Comparison of ENCODE assay signal across 12 mouse cellular contexts in the genomic region with DNA sequence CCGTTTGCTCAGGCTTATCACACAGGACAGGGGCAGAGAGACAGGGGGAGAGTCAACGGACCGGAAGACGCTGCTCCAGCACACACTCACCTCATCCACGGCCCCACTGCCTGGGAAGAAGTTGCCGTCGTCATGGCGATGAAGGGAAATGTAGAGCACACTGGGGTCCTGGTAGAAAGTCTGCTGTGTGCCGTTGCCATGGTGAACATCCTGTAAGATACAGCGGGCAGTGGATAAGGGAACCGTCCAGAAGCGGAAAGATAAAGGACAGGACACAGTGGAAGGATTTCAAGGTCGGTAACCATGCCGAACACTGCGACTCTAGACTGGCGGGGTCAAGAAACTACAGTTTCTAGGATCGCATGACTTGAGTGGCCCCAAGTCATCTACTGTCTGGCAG. TPM values are rescaled to one million over a fixed set of nuclear protein-coding genes. Genes with fewer than 3 reads are reported as not detected.
DNase-seq lines count a peak whose midpoint lies in the region; ATAC-seq lines count a peak whose summit lies in the region.
"Had no signal": no experiment of that assay in that cellular context is flagged by ENCODE, and none has a peak within 500 bp of the region (broad histone marks: within the 10 kb centered on the region; RNA-seq: fewer than 3 reads in every experiment).

No protein-coding gene starts in this region.

- intact Hi-C loops in left cerebral cortex, postnatal 10 days (cut with DNase I), result no loop called here

- H3K9me3 ChIP-seq in heart, embryonic 14.5 days (ENCODE audit: control insufficient read depth, low read length), result no peaks in the 10 kb centered on the region
- H3K9me3 ChIP-seq in forebrain, embryonic 11.5 days (ENCODE audit: control insufficient read depth, low read length), result no peaks in the 10 kb centered on the region
- no peaks in the 10 kb centered on the region for H3K9me3 ChIP-seq in liver, embryonic 11.5 days (ENCODE audit: control insufficient read depth, low read length)
- no peaks in the 10 kb centered on the region for H3K9me3 ChIP-seq in neural tube, embryonic 13.5 days
- H3K9me3 ChIP-seq: stomach, embryonic 15.5 days had no signal

- H3K4me1 ChIP-seq in heart, embryonic 14.5 days (ENCODE audit: control insufficient read depth in 2 of 2, insufficient read depth in 2 of 2, low read length in 2 of 2), result peaks cover 3 to 6% of the 10 kb centered on the region in 2 experiments; a peak in 1 of 4 replicates
- H3K4me1 ChIP-seq in forebrain, embryonic 11.5 days (replicated peaks; ENCODE audit: control insufficient read depth, insufficient read depth, low read length), result peaks cover 8% of the 10 kb centered on the region; the same call in 1 of the 2 replicates
- H3K4me1 ChIP-seq in liver, embryonic 11.5 days (replicated peaks; ENCODE audit: control insufficient read depth, insufficient read depth, low read length), result no peaks in the 10 kb centered on the region; the same call in 1 of the 2 replicates
- peaks cover 31% of the 10 kb centered on the region for H3K4me1 ChIP-seq in neural tube, embryonic 13.5 days (replicated peaks)

- no peaks in the 10 kb centered on the region for H3K27me3 ChIP-seq in heart, embryonic 14.5 days (ENCODE audit: control insufficient read depth, insufficient read depth, low read length)
- no peaks in the 10 kb centered on the region for H3K27me3 ChIP-seq in forebrain, embryonic 11.5 days (ENCODE audit: control insufficient read depth, insufficient read depth, low read length)
- H3K27me3 ChIP-seq in liver, embryonic 11.5 days (replicated peaks; ENCODE audit: control insufficient read depth, insufficient read depth, low read length), result no peaks in the 10 kb centered on the region
- H3K27me3 ChIP-seq in neural tube, embryonic 13.5 days, result no peaks in the 10 kb centered on the region
- H3K27me3 ChIP-seq: stomach, embryonic 15.5 days had no signal

- ATAC-seq in heart, embryonic 14.5 days (ENCODE audit: insufficient number of reproducible peaks, insufficient read depth, low FRiP score, low read depth), result peak; percentile 63
- peak; percentile 70 for ATAC-seq in forebrain, embryonic 11.5 days (replicated peaks; ENCODE audit: low FRiP score)
- peak; percentile 18; the same call in 1 of the 2 replicates for ATAC-seq in liver, embryonic 11.5 days (replicated peaks; ENCODE audit: low FRiP score)
- peak; percentile 52; the same call in 1 of the 2 replicates for ATAC-seq in neural tube, embryonic 13.5 days (ENCODE audit: low read depth)

- no peak overlapping the region for H3K4me3 ChIP-seq in heart, embryonic 14.5 days (ENCODE audit: control insufficient read depth in 1 of 2, insufficient read depth in 1 of 2, low read depth in 1 of 2, low read length in 2 of 2)
- H3K4me3 ChIP-seq in forebrain, embryonic 11.5 days (ENCODE audit: low read depth, low read length), result no peak overlapping the region
- no peak overlapping the region for H3K4me3 ChIP-seq in liver, embryonic 11.5 days (ENCODE audit: low read depth, low read length)
- H3K4me3 ChIP-seq in neural tube, embryonic 13.5 days, result no peak overlapping the region
- H3K4me3 ChIP-seq: stomach, embryonic 15.5 days had no signal

- H3K9ac ChIP-seq in heart, embryonic 14.5 days (ENCODE audit: low read length), result no peak overlapping the region
- H3K9ac ChIP-seq in forebrain, embryonic 11.5 days (ENCODE audit: low read length), result no peak overlapping the region
- H3K9ac ChIP-seq in liver, embryonic 11.5 days (ENCODE audit: low read depth, low read length), result no peak overlapping the region
- 0 out of 2 replicates have a peak overlapping the region, but pooled peaks have one; percentile 8 for H3K9ac ChIP-seq in neural tube, embryonic 13.5 days
- H3K9ac ChIP-seq: lung, embryonic 14.5 days; stomach, embryonic 15.5 days had no signal

- H3K36me3 ChIP-seq in heart, embryonic 14.5 days (ENCODE audit: control insufficient read depth, insufficient read depth, low read length), result peaks cover 95% of the 10 kb centered on the region
- no peaks in the 10 kb centered on the region; the same call in 1 of the 2 replicates for H3K36me3 ChIP-seq in forebrain, embryonic 11.5 days (ENCODE audit: control insufficient read depth, insufficient read depth, low read length)
- peaks cover 38% of the 10 kb centered on the region for H3K36me3 ChIP-seq in liver, embryonic 11.5 days (ENCODE audit: control insufficient read depth, insufficient read depth, low read length)
- H3K36me3 ChIP-seq in neural tube, embryonic 13.5 days, result peaks cover 90% of the 10 kb centered on the region

- 46% methylated on average over 17 of the region's 17 CpGs for WGBS in heart, embryonic 14.5 days
- WGBS in forebrain, embryonic 11.5 days, result 49% methylated on average over 17 of the region's 17 CpGs
- WGBS in liver, embryonic 11.5 days, result 63% methylated on average over 17 of the region's 17 CpGs
- 19% methylated on average over 17 of the region's 17 CpGs for WGBS in neural tube, embryonic 13.5 days

- no peak for DNase-seq in heart, adult 8-10 months (ENCODE audit: low spot score)
- peak; percentile 73 for DNase-seq in forebrain, embryonic 11.5 days (ENCODE audit: low spot score)
- no peak for DNase-seq in liver, embryonic 11.5 days (ENCODE audit: low spot score)
- no peak for DNase-seq in left cerebral cortex, postnatal 10 days (ENCODE audit: extremely low spot score in 1 of 2, low spot score in 2 of 2)
- no peak for DNase-seq in thymus, postnatal 10 days (ENCODE audit: low spot score in 2 of 2)
- DNase-seq in testis, postnatal 10 days (ENCODE audit: low spot score), result no peak
- DNase-seq: adrenal gland, adult 8-10 months; cerebellum, postnatal 10 days; lung, embryonic 14.5 days had no signal

- no peak overlapping the region for H3K4me2 ChIP-seq in heart, embryonic 14.5 days (ENCODE audit: low read length)
- no peak overlapping the region for H3K4me2 ChIP-seq in forebrain, embryonic 11.5 days (ENCODE audit: low read depth, low read length, severe bottlenecking)
- no peak overlapping the region for H3K4me2 ChIP-seq in liver, embryonic 11.5 days
- no peak overlapping the region for H3K4me2 ChIP-seq in neural tube, embryonic 13.5 days
- H3K4me2 ChIP-seq: lung, embryonic 14.5 days; stomach, embryonic 15.5 days had no signal

- 0 out of 4 replicates have a peak overlapping the region, but pooled peaks of 1 of the 2 experiments have one; percentile 14 for H3K27ac ChIP-seq in heart, embryonic 14.5 days (replicated peaks in 1 of 2; ENCODE audit: control insufficient read depth in 1 of 2, insufficient read depth in 1 of 2, low read depth in 2 of 2, low read length in 2 of 2)
- H3K27ac ChIP-seq in forebrain, embryonic 11.5 days (ENCODE audit: low read depth, low read length), result no peak overlapping the region
- H3K27ac ChIP-seq in liver, embryonic 11.5 days (ENCODE audit: low read depth, low read length), result no peak overlapping the region
- H3K27ac ChIP-seq in neural tube, embryonic 13.5 days (replicated peaks), result peak overlapping the region; percentile 38; the same call in 1 of the 2 replicates
- H3K27ac ChIP-seq: stomach, embryonic 15.5 days had no signal

RNA-seq across cellular contexts. Expression of gene Slc48a1, which starts 19.8 kb away (rescaled TPM):
- polyA plus RNA-seq in heart, embryonic 14.5 days (2014; fragmentation: Nextera tagmentation; extraction: Ambion mirVana), result 67.1 and 69.6 TPM in 2 replicates
- 10 to 100 TPM; 63.6 to 76.6 (median 67.9) TPM for total RNA-seq in heart, adult 8-10 months (2022)
- 32.1 and 32.9 TPM in 2 replicates for polyA plus RNA-seq in forebrain, embryonic 11.5 days (2014; fragmentation: Nextera tagmentation; extraction: Ambion mirVana)
- polyA plus RNA-seq in liver, embryonic 11.5 days (2014; fragmentation: Nextera tagmentation; extraction: Ambion mirVana), result 55.0 and 62.1 TPM in 2 replicates
- 54.5 and 66.0 TPM in 2 replicates for polyA plus RNA-seq in neural tube, embryonic 13.5 days (2015; fragmentation: Nextera tagmentation; extraction: Ambion mirVana)
- 100 to 1,000 TPM; 122 to 127 TPM for total RNA-seq in left cerebral cortex, postnatal 10 days (2021)

RNA-seq across cellular contexts. Expression of gene Rapgef3, which starts 30.4 kb away (rescaled TPM):
- 15.9 and 19.2 TPM in 2 replicates for polyA plus RNA-seq in heart, embryonic 14.5 days (2014; fragmentation: Nextera tagmentation; extraction: Ambion mirVana)
- total RNA-seq in heart, adult 8-10 months (2022), result 10 to 100 TPM; 20.5 to 27.4 (median 23.8) TPM
- polyA plus RNA-seq in forebrain, embryonic 11.5 days (2014; fragmentation: Nextera tagmentation; extraction: Ambion mirVana), result 4.8 and 5.5 TPM in 2 replicates
- 4.1 and 4.5 TPM in 2 replicates for polyA plus RNA-seq in liver, embryonic 11.5 days (2014; fragmentation: Nextera tagmentation; extraction: Ambion mirVana)
- 10.8 and 12.0 TPM in 2 replicates for polyA plus RNA-seq in neural tube, embryonic 13.5 days (2015; fragmentation: Nextera tagmentation; extraction: Ambion mirVana)
- 10 to 100 TPM; 22.6 to 24.5 TPM for total RNA-seq in left cerebral cortex, postnatal 10 days (2021)

RNA-seq across cellular contexts. Expression of gene Hdac7, which starts 46.2 kb away (rescaled TPM):
- 25.7 and 26.7 TPM in 2 replicates for polyA plus RNA-seq in heart, embryonic 14.5 days (2014; fragmentation: Nextera tagmentation; extraction: Ambion mirVana)
- total RNA-seq in heart, adult 8-10 months (2022), result 10 to 100 TPM; 22.9 to 29.0 (median 26.5) TPM
- polyA plus RNA-seq in forebrain, embryonic 11.5 days (2014; fragmentation: Nextera tagmentation; extraction: Ambion mirVana), result 23.9 and 26.4 TPM in 2 replicates
- 28.1 and 33.5 TPM in 2 replicates for polyA plus RNA-seq in liver, embryonic 11.5 days (2014; fragmentation: Nextera tagmentation; extraction: Ambion mirVana)
- polyA plus RNA-seq in neural tube, embryonic 13.5 days (2015; fragmentation: Nextera tagmentation; extraction: Ambion mirVana), result 24.9 and 26.1 TPM in 2 replicates
- 10 to 100 TPM; 21.5 to 23.5 TPM for total RNA-seq in left cerebral cortex, postnatal 10 days (2021)

Comparison
In these comparisons a context has a peak if more than half of its experiments do, and no peak if none do; other contexts are left out.
1. ATAC-seq: peak in every context shown above with its lines; median percentile 70 in forebrain, embryonic 11.5 days; 63 in heart, embryonic 14.5 days; 52 in neural tube, embryonic 13.5 days; 18 in liver, embryonic 11.5 days.